Mouse (Mus musculus): ENCODE data around the gene Umodl1.

The Umodl1 gene

DNA sequence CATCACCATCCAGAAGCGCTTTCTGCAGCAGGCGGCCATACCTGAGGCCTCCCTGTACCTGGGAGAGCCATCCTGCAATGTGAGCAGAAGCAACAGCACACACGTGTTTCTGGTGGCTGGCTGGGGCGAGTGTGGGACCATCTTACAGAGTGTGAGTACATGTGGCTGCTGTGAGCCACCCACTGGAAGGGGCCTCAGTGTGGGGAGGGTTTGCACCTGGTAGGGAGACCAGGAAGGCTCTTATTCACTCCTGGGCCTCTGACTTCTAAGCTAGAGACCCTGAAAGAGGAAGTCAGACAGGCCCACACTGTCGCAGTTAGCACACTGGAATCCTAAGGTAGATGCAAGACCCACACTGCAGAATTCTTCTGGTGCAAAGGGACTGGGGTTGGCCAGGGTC, 41.9 kb downstream of the Umodl1 start:
- DNase-seq (ENCODE audit: low read depth, low spot score): no peak

- no peak for DNase-seq (ENCODE audit: low read depth, low spot score)
Observed at GRCm38 (mm10) chr17:31000897-31001296, 46.5 kb downstream of the Umodl1 start.

- DNase-seq (ENCODE audit: low read depth, low spot score): no peak
Observed at GRCm38 (mm10) chr17:31002613-31003012, 48.2 kb downstream of the Umodl1 start.

DNA sequence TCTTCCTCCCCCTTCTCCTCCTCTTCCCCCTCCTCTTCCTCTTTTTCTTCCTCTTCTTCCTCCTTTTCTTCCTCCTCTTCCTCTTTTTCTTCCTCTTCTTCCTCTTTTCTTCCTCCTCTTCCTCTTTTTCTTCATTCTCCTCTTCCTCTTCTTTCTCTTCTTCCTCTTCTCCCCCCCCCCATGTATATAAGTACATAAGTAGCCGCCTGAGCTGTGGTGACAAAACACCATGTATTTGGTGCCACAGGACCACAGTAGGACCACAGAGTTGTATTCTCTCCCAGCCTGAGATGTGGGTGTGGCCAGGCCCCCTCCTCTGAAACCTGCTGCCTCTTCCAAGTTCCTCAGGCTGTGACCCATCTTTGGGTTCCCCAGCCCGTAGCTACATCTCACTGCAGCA, 50.8 kb downstream of the Umodl1 start:
- no peak for DNase-seq (ENCODE audit: low read depth, low spot score)

GRCm38 (mm10) chr17:31007357-31007756, 52.9 kb downstream of the Umodl1 start:
- DNase-seq (ENCODE audit: low read depth, low spot score): no peak

DNA sequence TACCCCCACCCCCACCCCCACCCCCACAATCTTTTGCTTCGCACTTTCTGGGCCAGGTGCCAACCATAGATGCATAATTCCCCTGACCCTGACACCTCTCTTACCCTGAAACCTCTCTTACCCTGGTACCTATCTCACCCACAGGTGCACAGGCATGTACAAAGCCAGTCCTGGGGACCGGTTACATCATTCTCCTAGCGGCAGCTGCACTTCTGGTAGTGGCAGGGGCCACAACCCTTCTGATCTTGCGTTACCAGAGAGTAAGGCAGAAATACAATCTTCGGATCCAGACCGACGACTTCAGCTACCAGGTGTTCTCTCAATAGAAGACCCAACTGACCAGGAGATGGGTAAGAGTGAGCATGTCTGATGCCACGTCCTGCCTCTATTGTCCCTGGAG, 54.0 kb downstream of the Umodl1 start:
- no peak for DNase-seq (ENCODE audit: low read depth, low spot score)

DNA sequence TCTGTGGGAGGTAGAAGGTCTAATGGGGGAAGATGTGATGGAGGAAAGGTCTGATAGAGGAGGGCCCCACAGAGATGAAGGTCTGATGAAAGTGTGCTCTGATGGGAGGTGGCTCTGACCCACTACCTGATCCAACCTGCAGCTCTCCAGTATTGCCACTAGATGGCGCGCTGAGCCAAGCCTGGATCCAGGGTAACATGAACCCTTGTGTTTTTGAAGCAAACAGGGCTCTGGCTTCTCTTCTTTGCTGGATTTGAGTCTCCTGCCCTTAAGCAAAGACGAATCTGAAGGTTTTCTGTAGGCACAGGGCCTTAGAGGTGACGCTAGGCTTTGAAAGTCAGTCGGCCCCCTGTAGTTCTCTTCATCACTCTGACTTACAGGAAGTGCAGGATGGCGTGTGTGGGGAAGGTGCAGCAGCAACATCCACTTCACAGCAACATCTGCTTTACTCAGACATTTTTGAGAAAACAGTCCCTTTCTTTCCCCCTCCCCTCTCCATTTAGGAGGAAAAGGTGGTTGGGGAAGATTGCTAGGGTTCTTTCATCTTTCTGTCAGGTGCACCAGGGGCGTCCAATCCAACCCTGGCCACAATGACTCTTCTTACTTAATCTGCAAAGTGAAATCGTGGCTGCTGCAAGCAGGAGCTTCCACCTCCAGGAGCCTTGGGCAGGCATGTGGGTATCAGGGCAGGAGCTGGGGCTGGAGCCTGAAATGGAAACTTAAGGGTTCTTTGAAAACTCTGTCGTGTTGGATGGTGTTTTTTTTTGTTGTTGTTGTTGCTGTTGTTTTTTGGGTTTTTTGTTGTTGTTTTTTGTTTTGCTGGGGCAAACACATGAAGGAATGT, 57.3 kb downstream of the Umodl1 start:
- no peak for DNase-seq (ENCODE audit: low read depth, low spot score)

DNA sequence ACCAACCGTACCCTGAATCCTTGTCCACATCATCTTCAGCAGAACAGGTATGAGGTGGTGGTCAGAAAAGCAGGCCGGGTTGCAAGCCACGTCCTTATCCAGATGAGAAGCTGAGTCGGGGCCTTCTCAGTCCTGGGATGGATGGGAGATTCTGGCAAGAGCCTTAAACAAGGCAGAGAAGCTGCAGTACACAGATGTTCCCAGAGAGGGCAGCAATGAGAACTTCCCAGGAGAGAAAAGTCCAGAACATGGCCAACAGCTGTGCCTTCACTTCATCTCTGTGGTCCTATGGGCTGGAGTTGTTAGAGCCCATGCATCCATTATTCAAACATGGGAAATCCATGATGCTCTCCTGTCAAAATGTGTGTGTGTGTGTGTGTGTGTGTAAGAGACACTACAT, 63.8 kb downstream of the Umodl1 start:
- DNase-seq (ENCODE audit: low read depth, low spot score): peak; percentile 61

- DNase-seq (ENCODE audit: low read depth, low spot score): peak; percentile 57
Observed at GRCm38 (mm10) chr17:31019505-31019904, 65.1 kb downstream of the Umodl1 start.

DNA sequence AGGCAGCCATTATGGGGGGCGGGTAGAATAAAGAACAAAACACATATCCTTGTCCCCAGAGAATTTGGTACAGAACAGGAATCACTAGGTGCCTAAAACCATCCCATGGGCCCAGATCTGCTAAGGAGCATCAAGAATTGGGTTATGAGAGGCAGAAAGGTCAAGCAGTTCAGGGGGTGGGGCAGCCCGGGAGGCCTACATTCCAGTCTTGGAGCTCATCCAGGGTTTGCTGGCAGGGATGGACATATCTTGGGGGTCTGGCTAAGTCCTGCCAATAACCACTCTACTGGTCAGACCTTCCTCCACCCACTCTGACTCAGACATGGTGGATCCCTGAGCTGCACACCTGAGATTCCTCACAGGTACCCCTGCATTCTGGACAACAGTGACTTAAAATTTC, 65.6 kb downstream of the Umodl1 start:
- no peak for DNase-seq (ENCODE audit: low read depth, low spot score)

DNA sequence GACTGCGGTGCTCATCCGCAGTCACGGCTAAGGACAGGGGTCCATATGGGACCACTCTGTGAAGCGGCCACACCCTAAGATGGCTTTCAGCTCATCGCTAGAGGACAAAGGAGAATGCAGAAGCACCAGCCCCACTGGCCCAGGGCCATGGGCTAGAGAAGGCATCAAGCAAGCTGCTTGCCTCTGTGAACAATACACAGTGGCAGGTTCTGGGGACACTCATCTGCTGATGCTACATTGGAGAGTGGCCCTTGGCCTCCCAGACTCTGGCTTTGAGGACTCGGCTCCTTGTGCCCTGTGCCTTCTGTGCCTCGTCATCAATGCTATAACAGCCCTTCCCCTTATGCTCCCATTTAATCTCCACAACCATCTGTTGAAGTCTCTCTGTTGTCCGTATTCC, 66.8 kb downstream of the Umodl1 start:
- no peak for DNase-seq (ENCODE audit: low read depth, low spot score)

GRCm38 (mm10) chr17:31024125-31024781, 69.8 kb downstream of the Umodl1 start:
- DNase-seq (ENCODE audit: low read depth, low spot score): no peak

DNA sequence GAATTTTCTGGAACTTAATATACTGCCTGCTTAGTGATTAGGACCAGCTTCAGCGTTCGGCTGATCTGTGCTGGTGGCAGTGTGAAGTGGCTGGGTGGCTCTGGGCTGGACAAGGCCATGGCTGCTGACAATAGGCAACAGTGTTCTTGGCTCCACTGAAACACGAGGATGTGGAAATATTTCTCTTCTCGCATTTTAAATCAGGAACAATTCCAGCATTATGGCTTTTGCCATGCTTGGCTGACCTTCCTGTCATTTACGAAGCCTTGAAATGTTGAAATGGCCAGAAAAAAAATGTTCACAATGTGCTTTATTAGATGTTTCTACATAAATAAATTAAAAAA, 70.3 kb downstream of the Umodl1 start:
- DNase-seq (ENCODE audit: low read depth, low spot score): no peak

GRCm38 (mm10) chr17:31026986-31027385, 72.5 kb downstream of the Umodl1 start:
- no peak for DNase-seq (ENCODE audit: low read depth, low spot score)

- no peak for DNase-seq (ENCODE audit: low read depth, low spot score)
Observed at GRCm38 (mm10) chr17:31027723-31028122, 73.3 kb downstream of the Umodl1 start.

GRCm38 (mm10) chr17:31028821-31029370, 74.5 kb downstream of the Umodl1 start:
- DNase-seq (ENCODE audit: low read depth, low spot score): no peak

DNA sequence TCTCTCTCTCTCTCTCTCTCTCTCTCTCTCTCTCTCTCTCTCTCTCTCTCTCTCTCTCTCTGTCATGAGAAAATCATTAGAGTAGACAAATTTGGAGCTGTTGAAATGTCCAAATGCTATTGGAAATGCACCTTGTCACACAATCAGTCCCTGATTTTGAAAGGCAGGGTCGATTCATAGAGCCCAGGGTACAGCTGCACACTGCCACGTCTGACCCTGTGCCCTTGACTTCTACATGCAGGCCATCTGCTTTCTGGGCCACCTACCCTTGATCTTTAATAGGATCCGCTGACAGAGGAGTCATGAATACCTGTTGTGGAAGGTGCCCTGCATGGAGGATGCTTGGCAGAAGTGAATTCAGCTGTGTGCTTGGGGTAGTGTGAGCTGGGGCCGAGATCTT, 75.0 kb downstream of the Umodl1 start:
- no peak for DNase-seq (ENCODE audit: low read depth, low spot score)

DNA sequence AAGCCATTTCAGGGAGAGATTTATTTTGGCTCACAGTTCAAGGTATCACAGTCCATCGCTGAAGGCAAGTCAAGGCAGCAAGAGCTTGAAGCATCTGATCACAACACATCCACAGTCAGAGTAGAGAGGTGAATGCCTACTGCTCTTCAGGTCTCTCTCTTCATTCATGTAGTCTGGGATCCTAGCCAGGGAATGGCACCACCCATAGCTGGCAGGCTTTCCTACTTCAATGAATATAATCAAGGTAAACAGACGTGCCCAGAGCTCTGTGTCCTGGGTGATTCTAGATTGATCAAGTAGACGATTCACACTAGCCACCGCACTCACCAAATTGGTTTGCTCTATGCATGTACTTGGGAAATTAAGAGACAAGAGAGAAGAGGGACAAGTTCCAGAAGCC, 77.9 kb downstream of the Umodl1 start:
- DNase-seq (ENCODE audit: low read depth, low spot score): no peak

GRCm38 (mm10) chr17:31033251-31033650, 78.8 kb downstream of the Umodl1 start:
- no peak for DNase-seq (ENCODE audit: low read depth, low spot score)

DNA sequence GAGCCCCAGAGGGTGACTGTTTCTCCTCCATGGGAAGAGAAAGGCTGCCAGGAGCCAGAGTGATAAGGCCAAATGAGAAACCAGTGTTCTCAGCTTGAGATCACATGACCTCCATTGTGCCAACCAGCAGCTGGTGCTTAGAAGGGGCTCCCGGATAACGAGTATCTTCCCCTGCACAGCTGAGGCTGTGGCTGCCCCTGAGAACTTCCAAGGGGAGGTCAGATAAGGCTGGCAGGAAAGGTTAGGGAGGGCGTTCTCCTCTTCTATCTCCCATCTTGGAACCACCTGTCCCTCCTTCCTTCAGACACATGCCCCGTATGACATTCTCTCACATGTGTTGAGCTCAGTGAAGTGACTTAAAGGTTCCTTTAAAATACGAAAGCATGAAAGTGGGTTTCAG, 79.7 kb downstream of the Umodl1 start:
- DNase-seq (ENCODE audit: low read depth, low spot score): no peak

DNA sequence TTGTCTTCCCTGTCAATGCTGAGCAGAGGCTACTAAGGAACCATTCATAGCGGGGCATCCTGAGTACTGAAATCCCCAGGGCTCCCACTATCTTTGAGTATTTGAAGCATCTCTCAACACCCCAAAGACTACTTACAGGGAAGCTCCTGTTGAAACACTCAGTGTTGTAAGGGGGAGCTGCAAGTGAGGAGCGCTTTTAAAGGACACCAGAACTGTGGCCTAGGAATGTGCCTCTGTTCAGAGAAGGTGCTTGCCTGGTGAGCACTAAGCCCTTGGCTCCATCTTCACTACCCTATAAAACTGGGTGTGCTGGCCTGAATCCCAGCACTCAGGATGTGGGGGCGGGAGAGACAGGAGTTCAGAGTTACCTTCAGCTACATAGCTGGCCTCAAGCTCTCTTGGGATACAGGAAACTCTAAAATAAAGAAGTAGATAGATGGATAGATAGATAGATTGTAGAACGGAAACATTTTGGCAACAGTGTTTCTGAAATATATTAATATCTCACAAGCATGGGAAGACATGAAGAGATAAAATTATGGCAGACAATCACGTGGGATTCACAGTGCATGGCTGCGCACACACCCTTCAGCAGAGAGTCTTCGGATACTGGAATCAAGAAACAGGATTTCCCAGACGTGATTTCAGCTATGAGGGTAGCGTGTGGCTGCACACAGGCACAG, 80.4 kb downstream of the Umodl1 start:
- DNase-seq (ENCODE audit: low read depth, low spot score): no peak

GRCm38 (mm10) chr17:31036168-31036876, 81.9 kb downstream of the Umodl1 start:
- no peak for DNase-seq (ENCODE audit: low read depth, low spot score)
